Mouse (Mus musculus) lung, embryonic 14.5 days (tissue): ENCODE results near the gene Mob1b. TPM values are rescaled to one million over a fixed set of nuclear protein-coding genes. Genes with fewer than 3 reads are reported as not detected.

Experiments
- ATAC-seq: fragments of 200-750 bp; cut with Nextera tagmentation; 2 replicates; pipeline ENCODE4 v1.8.0; 2017; ENCODE audit warnings: mild to moderate bottlenecking, moderate TSS enrichment, moderate library complexity; ENCODE audit not compliant: insufficient read depth
- DNase-seq: peaks from one replicate; pipeline ENCODE4 v3.0.0-alpha.2; 2015
- H3K27ac ChIP-seq: fragments of 300-500 bp; sonication (generic); 2 replicates; pipeline ENCODE4 v1.5.1; 2014; ENCODE audit warnings: low read depth, mild to moderate bottlenecking, moderate library complexity
- H3K27me3 ChIP-seq: fragments of 300-500 bp; sonication (generic); 2 replicates; pipeline ENCODE4 v1.6.1; 2014; ENCODE audit warnings: low read length, control low read depth; ENCODE audit not compliant: insufficient read depth
- H3K36me3 ChIP-seq: fragments of 300-500 bp; sonication (generic); 2 replicates; pipeline ENCODE4 v1.6.1; 2014; ENCODE audit warnings: control low read depth; ENCODE audit not compliant: insufficient read depth
- H3K4me1 ChIP-seq: fragments of 300-500 bp; sonication (generic); 2 replicates; pipeline ENCODE4 v1.6.1; 2014; ENCODE audit warnings: antibody characterized with exemption, control low read depth; ENCODE audit not compliant: insufficient read depth
- H3K4me2 ChIP-seq: fragments of 300-500 bp; sonication (generic); 2 replicates; pipeline ENCODE4 v1.6.1; 2014; ENCODE audit warnings: mild to moderate bottlenecking
- H3K4me3 ChIP-seq: fragments of 300-500 bp; sonication (generic); 2 replicates; pipeline ENCODE4 v1.5.1; 2014; ENCODE audit warnings: low read depth, low read length
- H3K9ac ChIP-seq: fragments of 300-500 bp; sonication (generic); 2 replicates; pipeline ENCODE4 v1.6.1; 2014
- H3K9me3 ChIP-seq: fragments of 300-500 bp; sonication (generic); 2 replicates; pipeline ENCODE4 v1.6.1; 2016; ENCODE audit warnings: low read depth, low read length, control low read depth
- CTCF ChIP-seq: IDR thresholded peaks from 2 replicates; pipeline ENCODE4 v1.5.1; 2016; ENCODE audit warnings: antibody characterized with exemption, low read depth
- WGBS: fragments of 180-500 bp; shearing (Covaris S2); extraction: QIAGEN DNeasy Blood & Tissue Kit; methylation state at CpG from one replicate; pipeline ENCODE4 v1.1.7; 2014; 5-methylcytosine and 5-hydroxymethylcytosine counted together
- polyA plus RNA-seq: library from polyadenylated mRNA; unstranded; fragments of >200 nt; fragmentation: Nextera tagmentation; extraction: Ambion mirVana; gene quantifications from 2 replicates; pipeline ENCODE4 v1.2.1, GENCODE M21; 2014

Mob1b gene
- polyA plus RNA-seq = 16.0 and 17.1 TPM in 2 replicates

GRCm38 (mm10) chr5:88720116-88721002 lies at the start of gene Mob1b:
Gene Mob1b, plus strand, starts transcription at chr5:88720855.
- Histone ChIP-seq H3K36me3 (no peaks in the 10 kb centered on the region), H3K9ac (peak within 1 kb of the TSS; percentile 95), H3K4me3 (peak within 1 kb of the TSS; percentile 96), H3K4me2 (peak within 1 kb of the TSS; percentile 94), H3K9me3 (no peaks in the 10 kb centered on the region), H3K27ac (peak within 1 kb of the TSS; percentile 94), H3K4me1 (peaks cover 6% of the 10 kb centered on the region; the same call in 1 of the 2 replicates), H3K27me3 (no peaks in the 10 kb centered on the region)
- ATAC-seq = peak; percentile 96
- no peak for TF ChIP-seq CTCF
- under 1% methylated on average over 45 of the region's 54 CpGs for WGBS
- peak; percentile 99 for DNase-seq

GRCm38 (mm10) chr5:88674703-88675442 lies 45.8 kb upstream of the Mob1b start:
- peak overlapping the region; percentile 96 for H3K4me3 ChIP-seq
- no peaks in the 10 kb centered on the region for H3K9me3 ChIP-seq
- TF ChIP-seq CTCF = no peak
- H3K4me2 ChIP-seq = peak overlapping the region; percentile 72
- H3K27me3 ChIP-seq = no peaks in the 10 kb centered on the region
- H3K36me3 ChIP-seq = peaks cover 33% of the 10 kb centered on the region
- under 1% methylated on average over 45 of the region's 47 CpGs for WGBS
- H3K9ac ChIP-seq = peak overlapping the region; percentile 95
- DNase-seq (peak; percentile 33), ATAC-seq (no peak; the same call in 1 of the 2 replicates)
- H3K27ac ChIP-seq = peak overlapping the region; percentile 96
- H3K4me1 ChIP-seq = 0 out of 2 replicates have a peak, but pooled peaks cover 8% of the 10 kb centered on the region

GRCm38 (mm10) chr5:88675443-88676387 lies 44.9 kb upstream of the Mob1b start, which contains the start of gene Grsf1:
Gene Grsf1, minus strand, starts transcription at chr5:88676171.
- Histone ChIP-seq H3K9me3 (no peaks in the 10 kb centered on the region), H3K4me3 (peak within 1 kb of the TSS; percentile 96), H3K9ac (peak within 1 kb of the TSS; percentile 95), H3K4me2 (peak within 1 kb of the TSS; percentile 72), H3K4me1 (0 out of 2 replicates have a peak, but pooled peaks cover 8% of the 10 kb centered on the region), H3K27me3 (no peaks in the 10 kb centered on the region), H3K27ac (peak within 1 kb of the TSS; percentile 96), H3K36me3 (peaks cover 25% of the 10 kb centered on the region)
- TF ChIP-seq CTCF = no peak
- DNase-seq (peak; percentile 93), ATAC-seq (peak; percentile 93)
- under 1% methylated on average over 127 of the region's 127 CpGs for WGBS

- H3K4me3 ChIP-seq = no peak overlapping the region
- no peaks in the 10 kb centered on the region for H3K36me3 ChIP-seq
- H3K4me2 ChIP-seq = no peak overlapping the region
- H3K4me1 ChIP-seq = 0 out of 2 replicates have a peak, but pooled peaks cover 5% of the 10 kb centered on the region
- no peaks in the 10 kb centered on the region for H3K27me3 ChIP-seq
- no peaks in the 10 kb centered on the region for H3K9me3 ChIP-seq
- H3K27ac ChIP-seq = no peak overlapping the region
- H3K9ac ChIP-seq = no peak overlapping the region
- 47% methylated on average over 7 of the region's 7 CpGs for WGBS
- no peak for DNase-seq
- no peak for ATAC-seq
- no peak for TF ChIP-seq CTCF
These were observed 41.7 kb upstream of the Mob1b start for GRCm38 (mm10) chr5:88678929-88679328.

GRCm38 (mm10) chr5:88679341-88679740 lies 41.3 kb upstream of the Mob1b start:
- no peak for DNase-seq
- H3K4me2 ChIP-seq = no peak overlapping the region
- no peaks in the 10 kb centered on the region for H3K9me3 ChIP-seq
- no peak for ATAC-seq
- H3K36me3 ChIP-seq = no peaks in the 10 kb centered on the region
- WGBS = 29% methylated on average over 6 of the region's 6 CpGs
- no peak for TF ChIP-seq CTCF
- H3K4me1 ChIP-seq = 0 out of 2 replicates have a peak, but pooled peaks cover 3% of the 10 kb centered on the region
- H3K4me3 ChIP-seq = no peak overlapping the region
- H3K27me3 ChIP-seq = no peaks in the 10 kb centered on the region
- H3K27ac ChIP-seq = no peak overlapping the region
- H3K9ac ChIP-seq = no peak overlapping the region

GRCm38 (mm10) chr5:88680567-88680966 lies 40.1 kb upstream of the Mob1b start:
- H3K4me3 ChIP-seq = no peak overlapping the region
- no peaks in the 10 kb centered on the region for H3K36me3 ChIP-seq
- H3K9me3 ChIP-seq = no peaks in the 10 kb centered on the region
- no peaks in the 10 kb centered on the region for H3K4me1 ChIP-seq
- ATAC-seq = no peak
- H3K27me3 ChIP-seq = no peaks in the 10 kb centered on the region
- no peak overlapping the region for H3K4me2 ChIP-seq
- DNase-seq = no peak
- no peak overlapping the region for H3K27ac ChIP-seq
- no peak for TF ChIP-seq CTCF
- 88% methylated on average over 6 of the region's 6 CpGs for WGBS
- H3K9ac ChIP-seq = no peak overlapping the region
